Comparison of ENCODE assay signal across 24 mouse cellular contexts in the genomic region with DNA sequence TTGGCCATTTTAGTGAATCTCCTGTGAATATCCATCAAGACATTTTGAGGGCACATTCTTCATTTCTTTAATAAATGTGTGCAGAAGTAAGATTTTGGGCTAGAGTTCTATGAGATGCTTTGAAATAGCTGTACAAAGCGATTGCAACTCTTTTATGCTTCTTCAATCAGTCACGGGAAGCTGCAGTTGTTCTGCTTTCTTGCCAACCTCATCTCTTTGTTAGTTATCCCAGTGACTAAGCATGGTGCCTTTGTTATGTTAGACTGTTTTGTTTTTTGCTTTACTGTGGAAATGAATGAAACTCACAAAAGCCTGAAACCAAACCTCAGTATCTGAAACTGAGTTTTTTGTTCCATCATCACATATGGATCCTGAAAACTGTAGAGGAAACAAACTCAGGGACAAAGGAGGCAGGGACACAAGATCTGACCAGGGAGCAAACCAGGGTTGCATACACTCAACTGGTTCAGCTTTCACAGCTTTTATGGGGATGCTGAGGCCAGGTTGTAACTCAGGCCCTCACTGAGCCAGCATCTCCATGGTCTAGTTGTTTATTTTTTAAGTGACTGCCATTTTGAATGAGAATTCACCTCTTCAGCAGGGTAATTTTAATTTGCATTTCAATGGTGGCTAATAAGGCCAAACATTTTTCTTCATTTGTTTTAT.
DNase-seq lines count a peak whose midpoint lies in the region; ATAC-seq and TF ChIP-seq lines count a peak whose summit lies in the region.
"Had no signal": no experiment of that assay in that cellular context is flagged by ENCODE, and none has a peak within 500 bp of the region (broad histone marks: within the 10 kb centered on the region; RNA-seq: fewer than 3 reads in every experiment).

No protein-coding gene starts in this region.

- H3K36me3 ChIP-seq in embryonic facial prominence, embryonic 14.5 days (ENCODE audit: control insufficient read depth, insufficient read depth, low read length), result no peaks in the 10 kb centered on the region
- H3K36me3 ChIP-seq in embryonic facial prominence, embryonic 10.5 days (replicated peaks), result no peaks in the 10 kb centered on the region
- H3K36me3 ChIP-seq in midbrain, postnatal 0 days (ENCODE audit: insufficient read depth, low read length), result no peaks in the 10 kb centered on the region
- H3K36me3 ChIP-seq in midbrain, embryonic 13.5 days, result no peaks in the 10 kb centered on the region
- no peaks in the 10 kb centered on the region for H3K36me3 ChIP-seq in forebrain, postnatal 0 days (ENCODE audit: insufficient read depth)
- H3K36me3 ChIP-seq: heart, embryonic 15.5 days; limb, embryonic 13.5 days; liver, embryonic 13.5 days; neural tube, embryonic 15.5 days had no signal

- ATAC-seq in embryonic facial prominence, embryonic 14.5 days (ENCODE audit: low read depth), result no peak
- ATAC-seq in midbrain, postnatal 0 days (ENCODE audit: low FRiP score), result no peak
- ATAC-seq in midbrain, embryonic 13.5 days, result no peak
- 0 out of 2 replicates have a peak, but pooled peaks have one; percentile 16 for ATAC-seq in forebrain, postnatal 0 days
- ATAC-seq: activated CD4-positive, CD25-positive, alpha-beta regulatory T cell, adult 4 months; inflammation-experienced regulatory T-cells, adult 6 months; Patski had no signal

- H3K9ac ChIP-seq in embryonic facial prominence, embryonic 14.5 days (ENCODE audit: low read depth, low read length), result no peak overlapping the region
- H3K9ac ChIP-seq in midbrain, postnatal 0 days (replicated peaks; ENCODE audit: low read length, poor library complexity, severe bottlenecking), result no peak overlapping the region
- no peak overlapping the region for H3K9ac ChIP-seq in midbrain, embryonic 13.5 days (replicated peaks)
- no peak overlapping the region for H3K9ac ChIP-seq in forebrain, postnatal 0 days
- H3K9ac ChIP-seq: heart, embryonic 15.5 days; limb, embryonic 13.5 days; liver, embryonic 13.5 days; neural tube, embryonic 15.5 days had no signal

- no peak overlapping the region for H3K4me3 ChIP-seq in embryonic facial prominence, embryonic 14.5 days (ENCODE audit: low read depth, low read length)
- no peak overlapping the region for H3K4me3 ChIP-seq in embryonic facial prominence, embryonic 10.5 days
- no peak overlapping the region for H3K4me3 ChIP-seq in midbrain, postnatal 0 days (ENCODE audit: low read depth, low read length)
- no peak overlapping the region for H3K4me3 ChIP-seq in midbrain, embryonic 13.5 days (replicated peaks)
- H3K4me3 ChIP-seq in forebrain, postnatal 0 days (ENCODE audit: low read depth, low read length), result no peak overlapping the region
- H3K4me3 ChIP-seq: heart, embryonic 15.5 days; limb, embryonic 13.5 days; liver, embryonic 13.5 days; neural tube, embryonic 15.5 days had no signal

- WGBS in embryonic facial prominence, embryonic 14.5 days, result 57% methylated on average over 2 of the region's 2 CpGs
- WGBS in embryonic facial prominence, embryonic 10.5 days, result 73% methylated on average over 2 of the region's 2 CpGs
- 17% methylated on average over 2 of the region's 2 CpGs for WGBS in midbrain, postnatal 0 days
- WGBS in midbrain, embryonic 13.5 days, result 19% methylated on average over 2 of the region's 2 CpGs
- WGBS in forebrain, postnatal 0 days, result 15% methylated on average over 2 of the region's 2 CpGs

- no peak for TF ChIP-seq CTCF in midbrain, postnatal 0 days (IDR thresholded peaks at IDR 0.05)
- TF ChIP-seq CTCF in forebrain, postnatal 0 days (IDR thresholded peaks at IDR 0.05; ENCODE audit: low read depth), result no peak

- no peak overlapping the region for H3K27ac ChIP-seq in embryonic facial prominence, embryonic 14.5 days (replicated peaks; ENCODE audit: low read depth, low read length)
- H3K27ac ChIP-seq in embryonic facial prominence, embryonic 10.5 days (replicated peaks), result no peak overlapping the region
- no peak overlapping the region for H3K27ac ChIP-seq in midbrain, postnatal 0 days (ENCODE audit: low read depth, low read length)
- H3K27ac ChIP-seq in midbrain, embryonic 13.5 days, result no peak overlapping the region
- no peak overlapping the region for H3K27ac ChIP-seq in forebrain, postnatal 0 days (ENCODE audit: low read depth, low read length)
- H3K27ac ChIP-seq: heart, embryonic 15.5 days; kidney, postnatal 0 days; limb, embryonic 13.5 days; liver, embryonic 13.5 days; neural tube, embryonic 15.5 days had no signal

- H3K27me3 ChIP-seq in embryonic facial prominence, embryonic 14.5 days (replicated peaks; ENCODE audit: control insufficient read depth, insufficient read depth, low read length), result no peaks in the 10 kb centered on the region
- no peaks in the 10 kb centered on the region for H3K27me3 ChIP-seq in embryonic facial prominence, embryonic 10.5 days (replicated peaks; ENCODE audit: low read depth, poor library complexity, severe bottlenecking)
- no peaks in the 10 kb centered on the region for H3K27me3 ChIP-seq in midbrain, postnatal 0 days (ENCODE audit: insufficient read depth, low read length)
- H3K27me3 ChIP-seq in midbrain, embryonic 13.5 days, result no peaks in the 10 kb centered on the region
- H3K27me3 ChIP-seq in forebrain, postnatal 0 days (ENCODE audit: insufficient read depth, low read length), result no peaks in the 10 kb centered on the region
- H3K27me3 ChIP-seq: heart, embryonic 15.5 days; limb, embryonic 13.5 days; liver, embryonic 13.5 days; neural tube, embryonic 15.5 days; Patski had no signal

- DNase-seq in embryonic facial prominence, embryonic 14.5 days (ENCODE audit: low spot score), result peak; percentile 11
- no peak for DNase-seq in embryonic facial prominence, embryonic 10.5 days (ENCODE audit: low spot score)
- peak; percentile 27 for DNase-seq in midbrain, postnatal 0 days (ENCODE audit: low spot score)
- no peak for DNase-seq in forebrain, postnatal 0 days
- DNase-seq in telencephalon, adult 2 months (ENCODE audit: low read depth, low spot score), result peak; percentile 4
- no peak for DNase-seq in thymus, postnatal 36 days
- DNase-seq in adrenal gland, postnatal 25 days, result no peak
- DNase-seq: adrenal gland, postnatal 10 days; cerebellum, adult 9-10 months; heart, postnatal 36 days; kidney, adult 2 months; layer of hippocampus, adult 9-11 months; liver, embryonic 13.5 days; lung, adult 2 months; lung, postnatal 14 days; thymus, postnatal 14 days had no signal

- H3K4me1 ChIP-seq in embryonic facial prominence, embryonic 14.5 days (ENCODE audit: control insufficient read depth, insufficient read depth, low read length), result no peaks in the 10 kb centered on the region
- no peaks in the 10 kb centered on the region for H3K4me1 ChIP-seq in embryonic facial prominence, embryonic 10.5 days
- no peaks in the 10 kb centered on the region for H3K4me1 ChIP-seq in midbrain, postnatal 0 days (ENCODE audit: insufficient read depth, low read length)
- H3K4me1 ChIP-seq in midbrain, embryonic 13.5 days (replicated peaks), result no peaks in the 10 kb centered on the region
- no peaks in the 10 kb centered on the region for H3K4me1 ChIP-seq in forebrain, postnatal 0 days (ENCODE audit: insufficient read depth)
- H3K4me1 ChIP-seq: heart, embryonic 15.5 days; limb, embryonic 13.5 days; liver, embryonic 13.5 days; neural tube, embryonic 15.5 days had no signal

- H3K4me2 ChIP-seq in embryonic facial prominence, embryonic 14.5 days (ENCODE audit: low read depth, low read length), result no peak overlapping the region
- no peak overlapping the region for H3K4me2 ChIP-seq in midbrain, postnatal 0 days (ENCODE audit: low read depth, low read length, poor library complexity, severe bottlenecking)
- H3K4me2 ChIP-seq in midbrain, embryonic 13.5 days (replicated peaks), result no peak overlapping the region
- no peak overlapping the region for H3K4me2 ChIP-seq in forebrain, postnatal 0 days (ENCODE audit: low read depth)
- H3K4me2 ChIP-seq: heart, embryonic 15.5 days; limb, embryonic 13.5 days; liver, embryonic 13.5 days; neural tube, embryonic 15.5 days had no signal

- H3K9me3 ChIP-seq in embryonic facial prominence, embryonic 14.5 days (ENCODE audit: control insufficient read depth, low read length), result no peaks in the 10 kb centered on the region
- 0 out of 2 replicates have a peak, but pooled peaks cover 2% of the 10 kb centered on the region for H3K9me3 ChIP-seq in embryonic facial prominence, embryonic 10.5 days
- H3K9me3 ChIP-seq in midbrain, postnatal 0 days (ENCODE audit: low read length), result no peaks in the 10 kb centered on the region
- no peaks in the 10 kb centered on the region for H3K9me3 ChIP-seq in midbrain, embryonic 13.5 days
- H3K9me3 ChIP-seq in forebrain, postnatal 0 days (ENCODE audit: low read length), result no peaks in the 10 kb centered on the region
- H3K9me3 ChIP-seq: heart, embryonic 15.5 days; limb, embryonic 13.5 days; liver, embryonic 13.5 days; neural tube, embryonic 15.5 days had no signal

Comparison
In these comparisons a context has a peak if more than half of its experiments do, and no peak if none do; other contexts are left out.
1. DNase-seq: peak in embryonic facial prominence, embryonic 14.5 days (single experiment), midbrain, postnatal 0 days (single experiment) and telencephalon, adult 2 months (single experiment); none in embryonic facial prominence, embryonic 10.5 days (single experiment), forebrain, postnatal 0 days (single experiment), thymus, postnatal 36 days (0 of 2) and adrenal gland, postnatal 25 days (single experiment).